Mouse (Mus musculus): ENCODE measurements around the gene Paox.

DNA sequence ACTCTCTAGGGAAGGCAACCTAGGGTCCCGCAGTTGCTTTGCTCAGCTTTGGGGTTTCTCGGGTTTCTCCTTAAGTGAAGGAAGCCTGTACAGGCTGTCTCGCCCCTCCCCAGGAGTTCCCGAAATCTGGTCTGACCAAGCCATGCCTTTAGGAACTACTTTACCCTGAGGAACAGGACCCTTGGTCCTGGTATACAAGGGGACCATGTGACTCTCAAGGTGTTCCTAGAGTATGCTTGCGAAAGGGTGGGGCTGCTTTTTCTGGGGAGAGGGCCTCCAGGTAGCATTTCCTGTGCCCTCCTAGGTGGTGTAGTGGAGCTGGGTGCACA is 10.4 kb downstream of the Paox start:
- TF ChIP-seq CTCF (IDR thresholded peaks at IDR 0.05; ENCODE audit: control insufficient read depth, insufficient read depth, low read length) = no peak
- TF ChIP-seq POLR2A (IDR thresholded peaks at IDR 0.05; ENCODE audit: borderline replicate concordance, control insufficient read depth, low read depth, low read length) = no peak

Measured in bone marrow, adult 2 months (tissue).